Mouse (Mus musculus): ENCODE results near the gene AI597479.

The AI597479 gene

GRCm38 (mm10) chr1:43098031-43098984 is at the start of gene AI597479, which contains the start of gene Tgfbrap1:
Gene AI597479 (plus strand): TSS chr1:43098710.
Gene Tgfbrap1 (minus strand): TSS chr1:43098637.
- DNase-seq: peak; percentile 91

- no peak for DNase-seq
Measured at GRCm38 (mm10) chr1:43051903-43052302, 46.6 kb upstream of the AI597479 start.

- peak; percentile 55 for DNase-seq
Measured at GRCm38 (mm10) chr1:43065615-43066310, 32.7 kb upstream of the AI597479 start.

DNA sequence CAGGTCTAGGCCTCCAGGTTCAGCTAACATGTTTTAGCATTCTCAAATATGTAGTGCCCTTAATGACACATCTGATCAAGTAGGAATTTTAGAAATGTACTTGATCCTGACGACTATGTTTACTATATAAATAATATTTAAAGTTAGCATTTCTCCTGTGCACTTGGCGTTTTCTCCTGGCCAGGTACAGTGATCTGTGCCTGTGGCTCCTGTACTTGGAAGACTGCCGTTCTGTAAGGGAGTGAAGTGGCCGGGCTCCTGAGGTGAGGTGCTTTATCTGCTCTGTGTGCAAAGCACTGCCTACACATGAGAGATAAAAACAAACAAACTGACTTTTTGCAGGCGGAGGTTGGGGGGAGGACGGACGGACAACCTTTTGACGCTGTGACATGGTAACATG is 31.9 kb upstream of the AI597479 start:
- no peak for DNase-seq

GRCm38 (mm10) chr1:43067551-43067950 is 31.0 kb upstream of the AI597479 start:
- no peak for DNase-seq

GRCm38 (mm10) chr1:43070726-43071125 is 27.8 kb upstream of the AI597479 start:
- DNase-seq: no peak

DNA sequence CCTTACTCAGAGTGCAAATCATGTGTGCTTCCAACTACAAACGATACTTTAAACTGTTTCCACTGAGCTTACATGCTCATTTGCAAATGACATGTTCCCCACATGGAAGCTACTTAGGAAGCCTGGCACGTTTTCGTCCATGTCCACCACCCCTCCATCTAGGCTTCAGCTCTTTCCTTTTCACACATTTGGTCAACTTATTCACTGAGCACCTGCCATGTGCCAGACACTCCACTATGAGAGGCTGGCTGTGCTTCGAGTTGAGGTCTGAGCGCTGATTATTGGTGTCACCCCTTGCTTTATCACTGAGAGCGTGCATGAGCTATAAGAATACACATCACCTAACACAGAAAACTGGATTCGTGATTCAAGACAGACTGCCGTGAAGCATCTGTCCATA is 26.5 kb upstream of the AI597479 start:
- DNase-seq: no peak

GRCm38 (mm10) chr1:43072561-43072960 is 25.9 kb upstream of the AI597479 start:
- DNase-seq: no peak

DNA sequence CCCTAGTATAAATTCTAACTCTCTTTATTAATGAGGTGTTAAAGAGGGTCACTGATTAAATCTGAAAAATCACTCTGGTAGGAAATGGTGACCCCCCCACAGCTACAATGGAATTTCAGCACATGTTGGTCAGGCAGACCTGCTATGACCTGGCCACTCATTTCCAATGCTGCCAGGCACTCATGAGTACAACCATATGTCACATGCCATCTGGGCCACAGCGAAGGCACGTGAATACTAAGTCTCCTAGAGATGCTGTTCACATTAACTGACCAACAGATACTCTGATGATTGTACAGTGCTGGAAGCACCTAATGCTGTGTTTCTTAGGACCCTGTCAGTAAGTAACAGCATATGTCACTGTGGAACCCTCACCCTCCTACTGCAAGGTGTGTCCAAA is 23.7 kb upstream of the AI597479 start:
- no peak for DNase-seq

- DNase-seq: no peak
Measured at GRCm38 (mm10) chr1:43078124-43078523, 20.4 kb upstream of the AI597479 start.

DNA sequence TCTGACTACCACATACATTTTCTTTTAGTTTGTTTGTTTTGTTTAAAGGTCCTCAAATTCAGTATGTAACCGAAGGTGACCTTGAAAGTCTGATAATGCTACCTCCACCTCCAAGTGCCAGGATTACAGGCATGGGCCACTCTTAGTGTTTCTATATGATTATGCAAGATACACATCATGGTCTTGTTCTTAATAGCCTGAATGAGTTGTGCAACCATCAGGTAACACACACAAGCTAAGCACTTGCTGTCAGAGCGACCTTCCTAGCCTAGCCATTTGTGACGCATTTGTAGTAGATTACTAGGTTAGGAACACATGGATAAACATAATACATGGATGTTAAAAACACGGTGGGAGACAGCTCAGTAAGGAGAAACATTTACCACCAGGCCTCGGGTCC is 15.6 kb upstream of the AI597479 start:
- no peak for DNase-seq

GRCm38 (mm10) chr1:43090418-43090817 is 8.1 kb upstream of the AI597479 start:
- no peak for DNase-seq

- peak; percentile 14 for DNase-seq
Measured at GRCm38 (mm10) chr1:43091306-43092055, 7.0 kb upstream of the AI597479 start.

DNA sequence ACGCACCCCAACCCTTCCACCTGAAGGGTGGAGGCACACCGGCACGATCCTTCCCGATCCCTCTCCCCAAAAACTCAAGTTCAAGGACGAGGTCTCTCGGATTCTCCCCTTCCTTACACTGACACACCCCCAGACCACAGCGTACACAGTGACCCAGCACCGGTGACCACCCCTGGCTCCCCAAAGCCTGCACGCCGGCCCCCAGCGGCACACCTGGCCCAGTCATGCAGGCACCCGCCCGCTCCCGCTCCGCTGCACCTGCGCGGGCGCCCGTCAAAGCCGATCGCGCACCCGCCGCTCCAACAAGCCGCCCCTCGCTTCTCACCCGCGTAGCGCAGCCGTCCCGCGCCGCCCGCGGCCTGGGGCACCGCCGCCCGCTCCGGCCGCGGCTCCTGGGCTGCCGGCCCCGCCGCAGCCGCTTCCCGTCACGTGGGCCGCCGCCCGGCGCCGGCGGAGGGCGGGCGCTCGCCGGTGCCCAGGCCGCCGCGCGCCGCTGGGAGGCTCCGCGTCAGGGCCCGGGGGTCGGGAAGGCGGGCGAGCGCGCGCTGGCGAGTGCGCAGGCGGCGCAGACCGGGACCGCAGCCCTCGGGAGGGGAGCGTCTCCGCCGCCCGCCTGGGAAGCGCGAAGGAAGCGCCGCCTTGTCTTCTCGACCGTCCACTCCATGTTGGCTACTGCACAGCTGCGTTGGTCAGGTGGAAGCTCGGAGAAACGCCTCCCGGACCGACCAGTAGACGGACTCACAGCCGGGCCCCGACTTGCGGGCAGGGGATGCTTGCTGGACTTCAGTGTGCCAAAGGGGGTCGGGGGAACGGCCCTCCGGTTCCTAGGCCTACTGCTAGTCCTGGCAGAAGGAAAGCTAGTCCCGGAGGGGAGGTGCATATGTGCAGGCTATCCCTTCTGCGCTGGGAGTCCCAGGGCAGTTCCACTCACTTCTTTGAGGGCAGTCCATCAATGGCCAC is 6.2 kb upstream of the AI597479 start:
- peak; percentile 76 for DNase-seq

DNA sequence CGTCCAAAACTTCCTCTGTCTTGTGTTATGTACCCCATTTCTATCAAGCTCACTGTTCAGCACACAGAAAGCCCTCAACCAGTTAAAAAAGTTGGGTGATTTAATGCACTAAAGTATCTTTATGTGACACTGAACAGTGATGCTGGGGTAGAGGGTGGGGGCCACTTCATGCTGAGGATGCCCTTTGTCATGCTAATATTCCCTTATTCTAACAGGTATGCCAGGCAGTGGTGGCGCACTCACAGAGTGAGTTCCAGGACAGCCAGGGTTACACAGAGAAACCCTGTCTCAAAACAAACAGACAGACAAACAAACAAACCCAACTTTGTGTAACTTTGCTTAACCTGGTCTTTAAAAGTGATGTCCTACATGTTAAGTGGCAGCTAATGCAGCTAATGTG is 4.3 kb upstream of the AI597479 start:
- no peak for DNase-seq

DNA sequence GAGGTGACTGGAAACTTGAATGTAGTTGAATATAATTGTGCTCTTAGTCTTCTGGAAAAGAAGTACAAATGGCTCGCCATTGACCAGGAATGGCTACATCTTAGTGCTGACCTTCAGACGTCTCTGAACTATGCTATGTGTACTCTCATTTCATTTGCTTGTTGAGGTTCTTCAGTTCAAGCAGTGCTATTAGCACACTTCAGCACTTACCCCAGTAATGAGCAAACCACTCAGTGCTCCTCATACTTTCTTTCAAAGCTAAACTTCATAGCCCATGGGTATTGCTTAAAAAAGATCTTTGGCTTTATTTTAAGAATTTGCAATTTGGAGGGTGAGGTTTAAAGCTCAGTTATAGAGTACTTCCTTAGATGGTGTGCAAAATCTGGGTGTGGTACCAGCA is 10.2 kb downstream of the AI597479 start:
- DNase-seq: no peak

DNA sequence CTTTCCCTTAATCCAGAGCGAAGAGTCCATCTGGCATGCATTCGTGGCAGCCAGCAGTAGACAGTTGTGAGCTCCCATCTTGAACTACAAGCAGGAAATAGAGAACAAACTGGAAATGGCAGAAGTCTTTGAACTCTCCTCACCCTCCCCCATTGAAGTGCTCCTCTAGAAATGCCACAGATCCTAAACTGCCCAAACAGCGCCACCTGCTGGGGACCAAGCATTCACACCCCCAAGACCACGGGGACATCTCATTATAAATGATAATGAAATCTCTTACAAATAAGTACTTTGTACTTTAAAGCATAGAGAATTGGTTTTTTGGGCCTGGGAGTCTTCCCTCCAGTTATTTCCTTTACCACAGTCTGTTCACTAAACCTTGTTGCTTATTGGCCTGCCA is 12.0 kb downstream of the AI597479 start:
- peak; percentile 60 for DNase-seq

GRCm38 (mm10) chr1:43112882-43113281 is 14.4 kb downstream of the AI597479 start:
- DNase-seq: peak; percentile 81

- DNase-seq: peak; percentile 92
Measured at GRCm38 (mm10) chr1:43117435-43117834, 18.9 kb downstream of the AI597479 start.

- no peak for DNase-seq
Measured at GRCm38 (mm10) chr1:43120950-43121349, 22.4 kb downstream of the AI597479 start.

DNA sequence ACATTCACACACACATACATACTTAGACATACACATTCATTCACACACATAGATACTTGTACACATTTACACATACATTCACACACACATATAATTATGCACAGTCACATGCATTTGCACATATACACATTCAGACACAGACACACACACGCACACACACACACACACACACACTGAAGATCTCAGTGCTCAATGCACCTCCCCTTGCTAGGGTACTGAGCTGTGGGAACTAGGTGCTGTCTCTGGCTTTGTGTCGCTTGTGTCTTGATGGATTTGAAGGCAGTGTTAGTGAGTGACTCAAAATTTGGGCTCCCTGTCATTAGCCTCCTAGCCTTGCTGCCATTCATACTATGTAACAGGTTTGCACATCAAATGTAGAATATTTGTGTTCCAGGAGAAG is 24.1 kb downstream of the AI597479 start:
- no peak for DNase-seq

- DNase-seq: no peak
Measured at GRCm38 (mm10) chr1:43124726-43125125, 26.2 kb downstream of the AI597479 start.
